Mouse (Mus musculus): ENCODE measurements around the gene Ssxb2.
"Not testable (repeated sequence)": the region's sequence is repeated elsewhere in the genome, so short reads cannot be mapped to it uniquely, and the experiment has no call there.

The Ssxb2 gene

DNA sequence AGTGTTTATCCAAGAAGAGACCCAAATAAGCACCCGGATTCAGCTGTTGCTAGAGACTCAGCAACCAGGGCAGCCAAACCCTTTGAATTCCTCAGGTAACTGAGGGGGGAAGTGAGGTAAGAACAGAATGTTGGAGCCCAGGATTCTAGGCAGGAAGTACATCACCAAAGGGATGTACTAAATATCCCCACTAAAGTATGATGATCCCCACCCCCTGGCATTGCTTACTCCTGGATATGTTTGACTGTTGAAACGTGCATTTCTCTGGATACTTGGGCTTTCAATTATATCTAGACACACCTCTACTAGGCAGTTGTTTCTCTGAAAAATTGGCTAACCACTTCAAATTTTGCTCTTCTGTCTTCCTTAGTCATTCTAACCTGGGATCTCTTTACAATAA is at the start of gene Ssxb2:
Ssxb2 (minus strand) TSS at position 101 of the 400 bp plus-strand sequence.
- DNase-seq (ENCODE audit: low spot score) = not testable (repeated sequence)

DNA sequence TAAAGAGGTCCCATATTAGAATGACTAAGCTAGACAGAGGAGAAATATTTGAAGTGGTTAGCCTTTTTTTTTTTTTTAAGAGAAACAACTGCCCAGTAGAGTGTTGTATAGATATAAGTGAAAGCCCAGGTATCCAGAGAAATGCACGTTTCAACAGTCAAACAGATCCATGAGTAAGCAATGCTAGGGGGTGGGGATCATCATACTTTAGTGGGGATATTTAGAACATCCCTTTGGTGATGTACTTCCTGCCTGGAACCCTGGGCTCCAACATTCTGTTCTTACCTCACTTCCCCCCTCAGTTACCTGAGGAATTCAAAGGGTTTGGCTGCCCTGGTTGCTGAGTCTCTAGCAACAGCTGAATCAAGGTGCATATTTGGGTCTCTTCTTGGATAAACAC is 48.5 kb downstream of the Ssxb2 start, which contains the start of gene Ssxb1:
Ssxb1 (plus strand) TSS at position 301 of the 400 bp plus-strand sequence.
- DNase-seq (ENCODE audit: low spot score) = not testable (repeated sequence)

All from urinary bladder, postnatal 14 days (tissue).